Mouse (Mus musculus): ENCODE data around the gene Adra2c.

- no peak for TF ChIP-seq CTCF (IDR thresholded peaks at IDR 0.05; ENCODE audit: low read depth)
- TF ChIP-seq EP300 (optimal IDR thresholded peaks at IDR 0.05) = no peak
These were observed 35.2 kb downstream of the Adra2c start for GRCm38 (mm10) chr5:35313231-35313821.

Data from stomach, postnatal 0 days (tissue).